Mouse (Mus musculus): ENCODE measurements at regions not wholly inside any gene's neighbourhood (a gene's known extent, or its start where the extent isn't known, plus 50 kb on each side); places are given as distances from the start of the nearest gene placed in this dataset.

DNA sequence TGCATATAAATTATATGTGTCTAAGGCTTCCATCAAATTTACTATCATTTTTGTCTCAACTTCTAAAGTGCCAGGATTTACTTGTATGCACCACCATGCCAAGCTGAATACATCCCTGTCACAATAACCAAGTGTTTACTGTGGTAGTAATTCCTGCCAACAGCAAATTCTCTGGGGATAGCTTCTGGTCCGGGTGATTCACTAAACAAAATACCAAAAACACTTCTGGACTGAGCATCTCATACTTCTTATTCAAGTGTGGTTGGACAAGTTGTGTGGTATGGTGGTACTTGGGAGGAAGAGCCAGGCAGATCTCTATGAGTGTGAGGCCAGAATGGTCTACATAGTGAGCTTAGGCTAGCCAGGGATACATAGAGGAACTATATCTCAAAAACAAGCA, 73.8 kb downstream of the Arrdc3 start:
- TF ChIP-seq TAL1 (IDR thresholded peaks at IDR 0.05; ENCODE audit: low read length) (no peak), GATA1 (IDR thresholded peaks at IDR 0.05; ENCODE audit: low read length) (no peak)
